Mouse (Mus musculus): ENCODE data around the gene Gm43738. TPM values are rescaled to one million over a fixed set of nuclear protein-coding genes. Genes with fewer than 3 reads are reported as not detected.

The Gm43738 gene
- not detected in 2 replicates for polyA plus RNA-seq (2016; fragmentation: Nextera tagmentation; extraction: Ambion mirVana)

- Histone ChIP-seq H3K27ac (peak within 1 kb of the TSS; percentile 68; the same call in 1 of the 2 replicates), H3K4me3 (peak within 1 kb of the TSS; percentile 76), H3K27me3 (no peaks in the 10 kb centered on the region), H3K4me2 (replicated peaks) (peak within 1 kb of the TSS; percentile 92), H3K9ac (peak within 1 kb of the TSS; percentile 72), H3K4me1 (peaks cover 22% of the 10 kb centered on the region), H3K9me3 (no peaks in the 10 kb centered on the region), H3K36me3 (peaks cover 35% of the 10 kb centered on the region)
- WGBS, result 48% methylated on average over 7 of the region's 7 CpGs
- no peak for ATAC-seq (ENCODE audit: insufficient number of reproducible peaks, insufficient read depth, low FRiP score, low TSS enrichment)
These were observed at the start of gene Gm43738 for GRCm38 (mm10) chr3:89100811-89101210. Gene Gm43738, minus strand, starts transcription at chr3:89101099.

GRCm38 (mm10) chr3:89148567-89148966 is 47.7 kb upstream of the Gm43738 start:
- H3K9ac ChIP-seq, result no peak overlapping the region
- peaks cover 48% of the 10 kb centered on the region for H3K27me3 ChIP-seq
- peaks cover 5% of the 10 kb centered on the region for H3K4me1 ChIP-seq
- H3K4me2 ChIP-seq (replicated peaks), result peak overlapping the region; percentile 56; the same call in 1 of the 2 replicates
- WGBS, result 67% methylated on average over 14 of the region's 14 CpGs
- no peak overlapping the region for H3K27ac ChIP-seq
- no peak for ATAC-seq (ENCODE audit: insufficient number of reproducible peaks, insufficient read depth, low FRiP score, low TSS enrichment)
- H3K36me3 ChIP-seq, result no peaks in the 10 kb centered on the region
- no peak overlapping the region for H3K4me3 ChIP-seq
- H3K9me3 ChIP-seq, result no peaks in the 10 kb centered on the region

- H3K36me3 ChIP-seq, result no peaks in the 10 kb centered on the region
- H3K4me3 ChIP-seq, result peak overlapping the region; percentile 26
- H3K27ac ChIP-seq, result no peak overlapping the region
- H3K9me3 ChIP-seq, result no peaks in the 10 kb centered on the region
- H3K27me3 ChIP-seq, result peaks cover 48% of the 10 kb centered on the region
- H3K9ac ChIP-seq, result peak overlapping the region; percentile 28; the same call in 1 of the 2 replicates
- H3K4me1 ChIP-seq, result peaks cover 5% of the 10 kb centered on the region
- H3K4me2 ChIP-seq (replicated peaks), result peak overlapping the region; percentile 56
- WGBS, result 8% methylated on average over 15 of the region's 15 CpGs
- peak; percentile 36; the same call in 1 of the 2 replicates for ATAC-seq (ENCODE audit: insufficient number of reproducible peaks, insufficient read depth, low FRiP score, low TSS enrichment)
These were observed 47.0 kb upstream of the Gm43738 start for GRCm38 (mm10) chr3:89147979-89148311.

GRCm38 (mm10) chr3:89147101-89147978 is 46.4 kb upstream of the Gm43738 start:
- WGBS, result 22% methylated on average over 26 of the region's 26 CpGs
- peaks cover 48% of the 10 kb centered on the region for H3K27me3 ChIP-seq
- peak overlapping the region; percentile 56 for H3K4me2 ChIP-seq (replicated peaks)
- no peaks in the 10 kb centered on the region for H3K9me3 ChIP-seq
- peaks cover 5% of the 10 kb centered on the region for H3K4me1 ChIP-seq
- ATAC-seq (ENCODE audit: insufficient number of reproducible peaks, insufficient read depth, low FRiP score, low TSS enrichment), result peak; percentile 22; the same call in 1 of the 2 replicates
- peak overlapping the region; percentile 28; the same call in 1 of the 2 replicates for H3K9ac ChIP-seq
- no peaks in the 10 kb centered on the region for H3K36me3 ChIP-seq
- peak overlapping the region; percentile 26 for H3K4me3 ChIP-seq
- H3K27ac ChIP-seq, result no peak overlapping the region

GRCm38 (mm10) chr3:89145566-89145965 is 44.7 kb upstream of the Gm43738 start:
- Histone ChIP-seq H3K4me3 (no peak overlapping the region), H3K27ac (no peak overlapping the region), H3K27me3 (peaks cover 39% of the 10 kb centered on the region), H3K9ac (no peak overlapping the region), H3K4me2 (replicated peaks) (no peak overlapping the region), H3K9me3 (no peaks in the 10 kb centered on the region), H3K36me3 (no peaks in the 10 kb centered on the region), H3K4me1 (peaks cover 5% of the 10 kb centered on the region)
- no peak for ATAC-seq (ENCODE audit: insufficient number of reproducible peaks, insufficient read depth, low FRiP score, low TSS enrichment)
- WGBS, result 16% methylated on average over 8 of the region's 8 CpGs

GRCm38 (mm10) chr3:89144821-89145220 is 43.9 kb upstream of the Gm43738 start:
- Histone ChIP-seq H3K27me3 (peaks cover 33% of the 10 kb centered on the region), H3K4me3 (no peak overlapping the region), H3K36me3 (no peaks in the 10 kb centered on the region), H3K9ac (no peak overlapping the region), H3K27ac (no peak overlapping the region), H3K9me3 (no peaks in the 10 kb centered on the region), H3K4me2 (replicated peaks) (no peak overlapping the region), H3K4me1 (peaks cover 5% of the 10 kb centered on the region)
- WGBS, result 80% methylated on average over 10 of the region's 10 CpGs
- no peak for ATAC-seq (ENCODE audit: insufficient number of reproducible peaks, insufficient read depth, low FRiP score, low TSS enrichment)

- peaks cover 9% of the 10 kb centered on the region; the same call in 1 of the 2 replicates for H3K27me3 ChIP-seq
- H3K36me3 ChIP-seq, result no peaks in the 10 kb centered on the region
- H3K4me1 ChIP-seq, result peaks cover 6% of the 10 kb centered on the region; the same call in 1 of the 2 replicates
- no peaks in the 10 kb centered on the region for H3K9me3 ChIP-seq
- no peak overlapping the region for H3K9ac ChIP-seq
- H3K27ac ChIP-seq, result no peak overlapping the region
- no peak for ATAC-seq (ENCODE audit: insufficient number of reproducible peaks, insufficient read depth, low FRiP score, low TSS enrichment)
- no peak overlapping the region for H3K4me3 ChIP-seq
- no peak overlapping the region for H3K4me2 ChIP-seq (replicated peaks)
- WGBS, result 41% methylated on average over 9 of the region's 9 CpGs
These were observed 35.5 kb upstream of the Gm43738 start for GRCm38 (mm10) chr3:89136365-89136764.

GRCm38 (mm10) chr3:89135958-89136357 is 35.1 kb upstream of the Gm43738 start, which contains the start of gene Pklr:
Gene Pklr, plus strand, starts transcription at chr3:89136142.
- H3K9me3 ChIP-seq, result no peaks in the 10 kb centered on the region
- ATAC-seq (ENCODE audit: insufficient number of reproducible peaks, insufficient read depth, low FRiP score, low TSS enrichment), result no peak
- H3K27me3 ChIP-seq, result peaks cover 9% of the 10 kb centered on the region; the same call in 1 of the 2 replicates
- H3K36me3 ChIP-seq, result no peaks in the 10 kb centered on the region
- peaks cover 6% of the 10 kb centered on the region; the same call in 1 of the 2 replicates for H3K4me1 ChIP-seq
- H3K4me3 ChIP-seq, result no peak within 1 kb of the TSS
- WGBS, result 55% methylated on average over 3 of the region's 3 CpGs
- no peak within 1 kb of the TSS for H3K4me2 ChIP-seq (replicated peaks)
- H3K9ac ChIP-seq, result no peak within 1 kb of the TSS
- no peak within 1 kb of the TSS for H3K27ac ChIP-seq

- Histone ChIP-seq H3K27me3 (peaks cover 9% of the 10 kb centered on the region; the same call in 1 of the 2 replicates), H3K4me1 (peaks cover 6% of the 10 kb centered on the region; the same call in 1 of the 2 replicates), H3K27ac (no peak overlapping the region), H3K4me2 (replicated peaks) (no peak overlapping the region), H3K9me3 (no peaks in the 10 kb centered on the region), H3K9ac (no peak overlapping the region), H3K4me3 (no peak overlapping the region), H3K36me3 (no peaks in the 10 kb centered on the region)
- 96% methylated on average over 1 of the region's 1 CpGs for WGBS
- no peak for ATAC-seq (ENCODE audit: insufficient number of reproducible peaks, insufficient read depth, low FRiP score, low TSS enrichment)
These were observed 32.9 kb upstream of the Gm43738 start for GRCm38 (mm10) chr3:89133752-89134151.

GRCm38 (mm10) chr3:89133063-89133450 is 32.2 kb upstream of the Gm43738 start:
- Histone ChIP-seq H3K4me2 (replicated peaks) (no peak overlapping the region), H3K4me3 (no peak overlapping the region), H3K9me3 (no peaks in the 10 kb centered on the region), H3K27me3 (peaks cover 9% of the 10 kb centered on the region; the same call in 1 of the 2 replicates), H3K36me3 (no peaks in the 10 kb centered on the region), H3K9ac (no peak overlapping the region), H3K4me1 (peaks cover 6% of the 10 kb centered on the region; the same call in 1 of the 2 replicates), H3K27ac (no peak overlapping the region)
- 79% methylated on average over 7 of the region's 7 CpGs for WGBS
- ATAC-seq (ENCODE audit: insufficient number of reproducible peaks, insufficient read depth, low FRiP score, low TSS enrichment), result no peak

GRCm38 (mm10) chr3:89132285-89133062 is 31.6 kb upstream of the Gm43738 start:
- Histone ChIP-seq H3K27ac (no peak overlapping the region), H3K4me2 (replicated peaks) (peak overlapping the region; percentile 63), H3K9ac (peak overlapping the region; percentile 48), H3K4me3 (peak overlapping the region; percentile 33), H3K27me3 (peaks cover 9% of the 10 kb centered on the region; the same call in 1 of the 2 replicates), H3K9me3 (no peaks in the 10 kb centered on the region), H3K4me1 (peaks cover 6% of the 10 kb centered on the region; the same call in 1 of the 2 replicates), H3K36me3 (no peaks in the 10 kb centered on the region)
- WGBS, result 15% methylated on average over 30 of the region's 30 CpGs
- no peak for ATAC-seq (ENCODE audit: insufficient number of reproducible peaks, insufficient read depth, low FRiP score, low TSS enrichment)

Data from embryonic facial prominence, embryonic 12.5 days (tissue).